Mouse (Mus musculus): ENCODE results near the gene Klhl8.

Klhl8 gene

DNA sequence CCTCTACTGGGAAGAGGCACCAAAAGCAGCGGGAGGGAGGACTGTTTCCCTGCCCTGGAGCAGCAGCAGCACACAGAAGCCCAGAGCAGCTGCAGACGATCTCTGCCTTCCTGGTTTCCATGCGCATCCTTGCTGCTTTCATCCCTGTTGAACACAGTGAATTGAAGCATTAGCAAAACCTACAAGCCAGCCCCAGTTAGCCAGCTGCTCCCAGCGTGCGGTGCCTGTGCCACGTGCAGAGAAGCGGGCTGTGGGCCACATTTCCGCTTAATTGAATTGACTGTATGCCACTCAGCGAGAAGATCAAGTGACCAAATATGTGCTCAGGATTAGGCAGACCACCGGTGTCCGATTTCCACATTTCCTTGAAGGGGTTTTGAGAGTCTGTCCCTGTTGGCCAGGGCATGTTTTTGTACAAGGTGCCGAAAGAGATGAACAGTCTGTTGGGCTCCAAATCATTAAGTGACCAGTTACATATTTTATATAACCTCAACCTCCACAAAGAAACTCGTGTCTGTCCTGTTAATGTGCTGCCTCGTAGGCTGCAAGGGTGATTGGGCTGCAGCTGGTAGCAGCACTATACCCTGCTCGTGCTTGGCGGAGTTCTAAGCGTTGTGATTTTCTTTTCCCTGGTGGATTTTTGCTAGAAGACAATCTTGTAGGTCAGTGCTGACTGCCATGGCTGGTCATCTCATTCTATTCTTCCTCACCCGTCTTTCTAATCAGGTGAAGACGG is 65.5 kb downstream of the Klhl8 start:
- DNase-seq: no peak

- peak; percentile 57 for DNase-seq
Measured at GRCm38 (mm10) chr5:103843938-103844337, 67.1 kb downstream of the Klhl8 start.

DNA sequence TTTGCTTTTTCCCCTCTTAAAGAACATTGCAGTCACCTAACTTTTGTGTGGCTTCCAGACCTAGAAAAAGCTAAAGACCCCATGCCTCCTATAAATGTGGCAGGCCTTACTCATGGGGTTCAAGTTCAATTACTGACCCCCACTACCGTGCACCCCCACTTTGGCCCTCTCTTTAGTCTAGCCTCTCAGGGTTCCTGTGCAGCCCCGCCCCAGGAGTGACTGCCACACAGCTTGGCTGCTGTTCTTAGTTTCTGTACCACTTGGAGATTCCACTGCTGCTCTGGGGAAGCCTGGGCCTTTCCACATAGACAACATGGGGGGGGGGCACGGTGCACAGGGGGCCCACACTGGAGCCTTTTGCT is 71.8 kb downstream of the Klhl8 start:
- DNase-seq: no peak

- DNase-seq: no peak
Measured at GRCm38 (mm10) chr5:103838550-103839264, 72.4 kb downstream of the Klhl8 start.

GRCm38 (mm10) chr5:103836148-103836784 is 74.8 kb downstream of the Klhl8 start:
- peak; percentile 87 for DNase-seq

- no peak for DNase-seq
Measured at GRCm38 (mm10) chr5:103835471-103836147, 75.5 kb downstream of the Klhl8 start.

GRCm38 (mm10) chr5:103830886-103831285 is 80.2 kb downstream of the Klhl8 start:
- DNase-seq: no peak

GRCm38 (mm10) chr5:103829158-103829557 is 81.9 kb downstream of the Klhl8 start:
- DNase-seq: no peak

GRCm38 (mm10) chr5:103828729-103829128 is 82.3 kb downstream of the Klhl8 start:
- no peak for DNase-seq

GRCm38 (mm10) chr5:103828304-103828703 is 82.8 kb downstream of the Klhl8 start:
- no peak for DNase-seq

GRCm38 (mm10) chr5:103822949-103823348 is 88.1 kb downstream of the Klhl8 start:
- DNase-seq: no peak

GRCm38 (mm10) chr5:103821500-103822298 is 89.4 kb downstream of the Klhl8 start:
- DNase-seq: no peak

- no peak for DNase-seq
Measured at GRCm38 (mm10) chr5:103821062-103821461, 90.0 kb downstream of the Klhl8 start.

- no peak for DNase-seq
Measured at GRCm38 (mm10) chr5:103819674-103820073, 91.4 kb downstream of the Klhl8 start.

- no peak for DNase-seq
Measured at GRCm38 (mm10) chr5:103818602-103819001, 92.5 kb downstream of the Klhl8 start.

GRCm38 (mm10) chr5:103817754-103818153 is 93.3 kb downstream of the Klhl8 start:
- DNase-seq: peak; percentile 87

- no peak for DNase-seq
Measured at GRCm38 (mm10) chr5:103816718-103817117, 94.3 kb downstream of the Klhl8 start.

DNA sequence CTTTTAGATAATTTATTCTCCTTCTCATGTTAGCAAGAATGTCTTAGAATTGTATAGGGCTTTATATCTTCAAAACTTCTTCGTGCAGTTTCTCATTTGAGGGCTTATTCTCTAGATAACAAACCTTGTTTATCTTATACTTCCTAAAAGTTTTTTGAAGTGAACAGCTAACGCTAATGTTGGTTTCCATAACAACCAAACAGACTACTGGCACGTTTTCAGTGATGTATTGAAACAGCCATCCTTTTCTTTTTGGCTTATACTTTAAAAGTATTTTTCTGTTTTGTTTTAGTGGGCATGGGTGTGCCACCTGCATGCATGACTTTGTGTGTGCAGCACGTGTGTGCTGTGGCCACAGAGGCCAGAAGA is 95.8 kb downstream of the Klhl8 start:
- DNase-seq: no peak

- no peak for DNase-seq
Measured at GRCm38 (mm10) chr5:103814551-103815248, 96.4 kb downstream of the Klhl8 start.

DNA sequence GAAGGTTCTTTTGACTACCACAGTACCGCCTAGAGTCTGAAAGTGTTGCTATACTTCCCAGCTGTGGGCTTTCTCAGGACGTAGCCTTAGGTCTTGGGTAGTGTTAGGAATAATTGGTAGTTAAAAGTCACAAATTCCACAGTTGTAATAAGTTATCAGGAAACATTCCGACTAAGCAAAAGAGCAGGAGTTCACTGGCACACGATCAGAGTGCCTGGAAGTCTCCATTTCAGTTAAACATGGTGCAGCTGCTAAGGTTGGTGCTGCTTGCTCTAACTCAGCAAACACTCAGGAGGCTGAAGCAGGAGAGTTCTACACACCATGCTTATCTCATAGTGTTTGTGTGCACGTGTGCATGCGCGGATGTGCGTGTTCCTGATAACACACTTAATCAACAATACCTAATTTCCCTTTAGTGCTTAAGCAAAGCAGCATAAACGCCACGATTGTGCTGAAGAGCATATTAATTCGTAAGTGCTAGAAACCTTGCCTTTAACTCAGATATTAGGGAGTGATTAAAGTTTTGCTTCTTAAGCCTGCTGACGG is 97.0 kb downstream of the Klhl8 start:
- no peak for DNase-seq

GRCm38 (mm10) chr5:103813291-103813690 is 97.8 kb downstream of the Klhl8 start:
- no peak for DNase-seq

All from kidney, postnatal 14 days (tissue).